Mouse (Mus musculus): ENCODE measurements around the gene Zmynd8. TPM values are rescaled to one million over a fixed set of nuclear protein-coding genes. Genes with fewer than 3 reads are reported as not detected.
A peak's percentile ranks its signal among the peaks of the same experiment; 100 is the strongest.

The Zmynd8 gene
- total RNA-seq, 1 experiment from 2014 or later = 55.9 TPM

- no peak for ATAC-seq (replicated peaks; ENCODE audit: low read depth, poor library complexity, severe bottlenecking)
These were observed 113.3 kb downstream of the Zmynd8 start for GRCm38 (mm10) chr2:165785312-165786036.

GRCm38 (mm10) chr2:165782324-165782723, 116.5 kb downstream of the Zmynd8 start:
- peak; percentile 75 for ATAC-seq (replicated peaks; ENCODE audit: low read depth, poor library complexity, severe bottlenecking)

- ATAC-seq (replicated peaks; ENCODE audit: low read depth, poor library complexity, severe bottlenecking) = peak; percentile 88
These were observed 119.9 kb downstream of the Zmynd8 start for GRCm38 (mm10) chr2:165778927-165779326.

- ATAC-seq (replicated peaks; ENCODE audit: low read depth, poor library complexity, severe bottlenecking) = no peak
These were observed 129.4 kb downstream of the Zmynd8 start for GRCm38 (mm10) chr2:165769375-165769948.

GRCm38 (mm10) chr2:165768805-165769358, 129.9 kb downstream of the Zmynd8 start:
- peak; percentile 80 for ATAC-seq (replicated peaks; ENCODE audit: low read depth, poor library complexity, severe bottlenecking)

- ATAC-seq (replicated peaks; ENCODE audit: low read depth, poor library complexity, severe bottlenecking) = no peak
These were observed 139.3 kb downstream of the Zmynd8 start for GRCm38 (mm10) chr2:165759421-165759985.

GRCm38 (mm10) chr2:165758534-165758933, 140.3 kb downstream of the Zmynd8 start:
- ATAC-seq (replicated peaks; ENCODE audit: low read depth, poor library complexity, severe bottlenecking) = no peak

GRCm38 (mm10) chr2:165757799-165758198, 141.0 kb downstream of the Zmynd8 start:
- ATAC-seq (replicated peaks; ENCODE audit: low read depth, poor library complexity, severe bottlenecking) = no peak

- peak; percentile 46 for ATAC-seq (replicated peaks; ENCODE audit: low read depth, poor library complexity, severe bottlenecking)
These were observed 146.1 kb downstream of the Zmynd8 start for GRCm38 (mm10) chr2:165752704-165753103.

- ATAC-seq (replicated peaks; ENCODE audit: low read depth, poor library complexity, severe bottlenecking) = peak; percentile 47
These were observed 147.7 kb downstream of the Zmynd8 start for GRCm38 (mm10) chr2:165751068-165751467.

GRCm38 (mm10) chr2:165748426-165748825, 150.4 kb downstream of the Zmynd8 start:
- no peak for ATAC-seq (replicated peaks; ENCODE audit: low read depth, poor library complexity, severe bottlenecking)

GRCm38 (mm10) chr2:165747975-165748374, 150.8 kb downstream of the Zmynd8 start:
- no peak for ATAC-seq (replicated peaks; ENCODE audit: low read depth, poor library complexity, severe bottlenecking)

GRCm38 (mm10) chr2:165745306-165746098, 153.3 kb downstream of the Zmynd8 start:
- no peak for ATAC-seq (replicated peaks; ENCODE audit: low read depth, poor library complexity, severe bottlenecking)

GRCm38 (mm10) chr2:165742210-165742786, 156.5 kb downstream of the Zmynd8 start:
- ATAC-seq (replicated peaks; ENCODE audit: low read depth, poor library complexity, severe bottlenecking) = no peak

GRCm38 (mm10) chr2:165741526-165742050, 157.2 kb downstream of the Zmynd8 start:
- ATAC-seq (replicated peaks; ENCODE audit: low read depth, poor library complexity, severe bottlenecking) = no peak

GRCm38 (mm10) chr2:165740982-165741381, 157.8 kb downstream of the Zmynd8 start:
- ATAC-seq (replicated peaks; ENCODE audit: low read depth, poor library complexity, severe bottlenecking) = no peak

- no peak for ATAC-seq (replicated peaks; ENCODE audit: low read depth, poor library complexity, severe bottlenecking)
These were observed 158.4 kb downstream of the Zmynd8 start for GRCm38 (mm10) chr2:165740381-165740780.

- ATAC-seq (replicated peaks; ENCODE audit: low read depth, poor library complexity, severe bottlenecking) = no peak
These were observed 162.5 kb downstream of the Zmynd8 start for GRCm38 (mm10) chr2:165736297-165736696.

Measured in common myeloid progenitor, adult 5-6 weeks (primary cell).